Mouse (Mus musculus) right cerebral cortex, postnatal 25 days (tissue): ENCODE results near the gene Etfa.

Experiments used
- DNase-seq: peaks from one replicate; pipeline ENCODE4 v3.0.0; 2022

Etfa gene

DNA sequence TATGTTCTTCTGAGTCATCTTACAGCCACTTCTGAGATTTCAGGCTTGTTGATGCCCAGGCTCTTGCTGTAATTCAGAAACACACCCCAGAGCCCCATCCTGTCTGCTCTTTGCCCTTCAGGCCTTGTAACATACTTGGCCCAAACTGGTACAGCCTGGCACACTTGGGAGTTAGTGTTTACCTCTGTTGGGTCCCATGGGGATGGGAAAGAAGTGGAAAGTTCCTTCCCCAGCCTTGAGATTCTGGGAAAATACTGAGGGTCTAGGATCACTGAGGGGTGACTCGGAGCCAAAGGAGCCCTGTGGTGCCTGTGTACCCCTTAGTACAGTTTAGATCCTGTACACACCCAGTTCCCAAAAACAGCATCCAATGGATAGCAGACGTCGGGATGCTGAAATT is 90.3 kb downstream of the Etfa start:
- no peak for DNase-seq

DNA sequence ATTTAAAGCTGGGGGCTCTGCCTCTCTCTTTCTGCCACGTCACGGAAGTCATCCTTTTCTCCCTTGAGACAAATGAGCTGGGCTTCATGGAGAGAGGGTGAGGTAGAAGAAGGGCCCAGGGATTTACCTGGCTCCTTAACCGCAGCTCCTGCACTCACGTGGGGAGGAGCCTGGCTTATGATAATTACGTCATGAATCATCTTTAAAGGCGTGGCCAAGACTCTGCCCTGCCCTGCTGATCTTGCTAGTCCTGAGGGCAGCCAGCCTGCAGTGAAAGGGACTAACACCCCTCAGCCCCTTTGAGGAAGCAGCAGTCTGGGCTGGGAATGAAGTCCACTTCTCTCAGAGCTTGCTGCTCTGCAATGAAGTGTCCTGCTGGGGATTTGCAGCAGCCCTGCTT is 100.9 kb downstream of the Etfa start:
- no peak for DNase-seq

DNA sequence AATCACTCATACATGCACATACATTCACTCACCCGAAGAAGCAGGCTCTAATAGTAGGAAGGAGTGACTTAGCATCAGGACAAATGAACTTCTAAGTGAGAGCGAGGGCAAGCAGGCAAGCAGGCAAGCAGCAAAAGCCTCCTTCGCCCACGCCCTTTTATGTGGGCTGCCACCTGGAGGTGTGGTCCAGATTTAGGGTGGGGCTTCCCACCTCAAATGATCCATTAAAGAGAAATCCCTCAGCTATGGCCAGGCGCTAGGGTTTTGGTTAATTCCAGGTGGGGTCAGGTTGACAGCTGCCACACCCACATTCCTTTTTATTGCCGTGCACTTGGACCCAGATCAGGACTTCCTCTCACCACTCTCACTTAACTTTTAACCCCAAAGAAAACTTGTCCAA is 101.6 kb downstream of the Etfa start:
- no peak for DNase-seq

- no peak for DNase-seq
Observed at GRCm38 (mm10) chr9:55409833-55410232, 102.2 kb downstream of the Etfa start.

GRCm38 (mm10) chr9:55408851-55409250 is 103.2 kb downstream of the Etfa start:
- DNase-seq = no peak

DNA sequence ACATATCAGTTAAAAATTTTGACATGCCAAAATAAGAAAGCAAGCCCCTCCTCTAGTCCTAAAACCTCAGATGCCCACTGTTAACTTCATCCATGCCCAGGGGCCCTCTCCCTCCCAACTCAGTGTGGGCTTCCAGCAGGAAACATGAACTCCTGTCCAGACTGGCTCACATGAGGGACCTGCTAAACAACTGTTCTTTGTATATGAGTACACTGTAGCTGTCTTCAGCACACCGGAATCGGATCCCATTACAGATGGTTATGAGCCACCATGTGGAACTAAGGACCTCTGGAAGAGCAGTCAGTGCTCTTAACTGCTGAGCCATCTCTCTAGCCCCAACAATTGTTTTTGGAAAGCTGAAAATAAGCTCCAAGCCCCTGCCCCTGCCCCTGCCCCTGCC is 105.3 kb downstream of the Etfa start:
- DNase-seq = no peak

- no peak for DNase-seq
Observed at GRCm38 (mm10) chr9:55404976-55405702, 106.9 kb downstream of the Etfa start.
